Mouse (Mus musculus) small intestine, adult 2 months (tissue): ENCODE results near the gene Atp2b4.

ENCODE experiments used
- CTCF ChIP-seq: fragments of 200-500 bp; IDR thresholded peaks from 2 replicates; pipeline ENCODE4 v1.5.1; 2012; ENCODE audit warnings: low read depth, mild to moderate bottlenecking, control low read depth, inconsistent platforms, low read length, moderate library complexity, mixed read lengths; ENCODE audit not compliant: insufficient replicate concordance, insufficient read length; ENCODE audit errors: extremely low read depth
- POLR2A ChIP-seq: fragments of 200-500 bp; IDR thresholded peaks from 2 replicates; pipeline ENCODE4 v1.6.1; 2012; ENCODE audit warnings: low read depth, mild to moderate bottlenecking, control low read depth, inconsistent platforms, low read length, moderate library complexity

DNA sequence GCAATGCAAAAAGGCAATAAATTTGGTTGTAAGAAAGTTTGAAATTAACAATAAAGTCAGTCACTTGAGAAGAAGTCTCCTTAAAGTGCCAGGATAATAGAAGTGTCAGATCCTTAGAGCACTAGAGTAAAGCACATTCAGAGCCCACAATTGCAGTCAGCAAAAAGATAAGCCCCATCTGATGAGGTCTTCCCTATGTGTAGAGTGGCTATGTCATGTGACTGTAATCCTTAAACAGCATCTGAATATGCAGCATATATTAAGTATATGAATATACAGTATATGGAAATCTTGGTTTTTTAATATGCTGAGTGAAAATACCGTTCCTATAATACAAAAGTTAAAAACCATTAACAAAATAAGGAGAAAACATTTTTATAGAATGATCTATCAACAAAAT is 147.8 kb downstream of the Atp2b4 start:
- no peak for TF ChIP-seq POLR2A
- no peak for TF ChIP-seq CTCF
